Mouse (Mus musculus): ENCODE data around the gene Cables2. TPM values are rescaled to one million over a fixed set of nuclear protein-coding genes. Genes with fewer than 3 reads are reported as not detected.

Gene Cables2
- 9.6 and 10.4 TPM in 2 replicates for polyA plus RNA-seq (2016; fragmentation: Nextera tagmentation; extraction: Ambion mirVana)

GRCm38 (mm10) chr2:180273394-180274244 is at the start of gene Cables2:
TSS of gene Cables2 (minus strand) at chr2:180273496.
- peak within 1 kb of the TSS; percentile 99 for H3K4me2 ChIP-seq
- H3K27ac ChIP-seq: peak within 1 kb of the TSS; percentile 79
- WGBS (ENCODE audit: insufficient replicate concordance): 4% methylated on average over 68 of the region's 68 CpGs
- peak within 1 kb of the TSS; percentile 82 for H3K4me3 ChIP-seq
- no peaks in the 10 kb centered on the region for H3K9me3 ChIP-seq (replicated peaks)
- peak within 1 kb of the TSS; percentile 96 for H3K9ac ChIP-seq
- H3K4me1 ChIP-seq: peaks cover 67% of the 10 kb centered on the region
- peaks cover 30% of the 10 kb centered on the region for H3K36me3 ChIP-seq
- ATAC-seq: peak; percentile 95
- H3K27me3 ChIP-seq (replicated peaks): peaks cover 14% of the 10 kb centered on the region

- Histone ChIP-seq H3K4me2 (no peak overlapping the region), H3K36me3 (peaks cover 4% of the 10 kb centered on the region; the same call in 1 of the 2 replicates), H3K4me1 (no peaks in the 10 kb centered on the region), H3K4me3 (no peak overlapping the region), H3K27ac (no peak overlapping the region), H3K27me3 (replicated peaks) (peaks cover 3% of the 10 kb centered on the region; the same call in 1 of the 2 replicates), H3K9ac (no peak overlapping the region), H3K9me3 (replicated peaks) (no peaks in the 10 kb centered on the region)
- 43% methylated on average over 14 of the region's 14 CpGs for WGBS (ENCODE audit: insufficient replicate concordance)
- peak; percentile 59 for ATAC-seq
Measured at GRCm38 (mm10) chr2:180322674-180323355, 49.5 kb upstream of the Cables2 start.

- ATAC-seq: peak; percentile 36; the same call in 1 of the 2 replicates
- H3K9ac ChIP-seq: no peak overlapping the region
- 59% methylated on average over 4 of the region's 4 CpGs for WGBS (ENCODE audit: insufficient replicate concordance)
Measured at GRCm38 (mm10) chr2:180320216-180320615, 46.9 kb upstream of the Cables2 start.

GRCm38 (mm10) chr2:180317591-180317990 is 44.3 kb upstream of the Cables2 start:
- no peaks in the 10 kb centered on the region for H3K9me3 ChIP-seq (replicated peaks)
- H3K4me2 ChIP-seq: no peak overlapping the region
- H3K4me3 ChIP-seq: no peak overlapping the region
- H3K9ac ChIP-seq: no peak overlapping the region
- 0 out of 2 replicates have a peak, but pooled peaks cover 6% of the 10 kb centered on the region for H3K27me3 ChIP-seq (replicated peaks)
- 80% methylated on average over 7 of the region's 7 CpGs for WGBS (ENCODE audit: insufficient replicate concordance)
- no peak overlapping the region for H3K27ac ChIP-seq
- no peaks in the 10 kb centered on the region for H3K4me1 ChIP-seq
- H3K36me3 ChIP-seq: no peaks in the 10 kb centered on the region
- ATAC-seq: no peak

More at GRCm38 (mm10) chr2:180320216-180320615, 46.9 kb upstream of the Cables2 start:
- Histone ChIP-seq H3K4me2 (no peak overlapping the region), H3K4me1 (no peaks in the 10 kb centered on the region), H3K4me3 (no peak overlapping the region), H3K27ac (no peak overlapping the region), H3K36me3 (no peaks in the 10 kb centered on the region), H3K27me3 (replicated peaks) (0 out of 2 replicates have a peak, but pooled peaks cover 6% of the 10 kb centered on the region), H3K9me3 (replicated peaks) (no peaks in the 10 kb centered on the region)

DNA sequence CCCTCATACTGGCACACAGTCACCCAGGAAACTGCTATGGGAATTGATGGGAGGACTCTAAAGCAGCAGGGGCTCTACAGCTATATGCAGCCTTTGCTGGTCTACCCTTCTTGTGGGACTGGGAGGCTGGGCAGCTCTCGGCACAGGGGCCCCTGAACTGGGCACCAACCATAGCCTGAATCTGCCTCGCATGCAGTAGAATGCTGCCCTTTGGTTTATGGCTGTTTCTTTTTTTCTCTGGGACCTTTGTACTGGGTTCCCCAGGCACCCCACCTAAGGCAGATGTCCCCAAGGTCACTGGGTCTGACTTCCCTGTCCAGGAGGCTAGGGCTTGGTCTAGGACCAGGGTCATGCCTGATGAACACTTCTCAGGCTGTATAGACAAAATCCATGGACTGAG is 41.0 kb upstream of the Cables2 start:
- no peak overlapping the region for H3K4me2 ChIP-seq
- 0 out of 2 replicates have a peak, but pooled peaks cover 6% of the 10 kb centered on the region for H3K27me3 ChIP-seq (replicated peaks)
- no peak overlapping the region for H3K4me3 ChIP-seq
- H3K27ac ChIP-seq: no peak overlapping the region
- no peaks in the 10 kb centered on the region for H3K4me1 ChIP-seq
- ATAC-seq: no peak
- no peaks in the 10 kb centered on the region for H3K36me3 ChIP-seq
- H3K9ac ChIP-seq: no peak overlapping the region
- WGBS (ENCODE audit: insufficient replicate concordance): 55% methylated on average over 2 of the region's 2 CpGs
- no peaks in the 10 kb centered on the region for H3K9me3 ChIP-seq (replicated peaks)

- H3K27me3 ChIP-seq (replicated peaks): 0 out of 2 replicates have a peak, but pooled peaks cover 12% of the 10 kb centered on the region
- H3K9ac ChIP-seq: no peak overlapping the region
- no peak overlapping the region for H3K4me3 ChIP-seq
- no peaks in the 10 kb centered on the region for H3K9me3 ChIP-seq (replicated peaks)
- no peak overlapping the region for H3K4me2 ChIP-seq
- 44% methylated on average over 4 of the region's 4 CpGs for WGBS (ENCODE audit: insufficient replicate concordance)
- H3K4me1 ChIP-seq: no peaks in the 10 kb centered on the region
- no peak overlapping the region for H3K27ac ChIP-seq
- ATAC-seq: no peak
- H3K36me3 ChIP-seq: no peaks in the 10 kb centered on the region
Measured at GRCm38 (mm10) chr2:180311147-180311546, 37.9 kb upstream of the Cables2 start.

DNA sequence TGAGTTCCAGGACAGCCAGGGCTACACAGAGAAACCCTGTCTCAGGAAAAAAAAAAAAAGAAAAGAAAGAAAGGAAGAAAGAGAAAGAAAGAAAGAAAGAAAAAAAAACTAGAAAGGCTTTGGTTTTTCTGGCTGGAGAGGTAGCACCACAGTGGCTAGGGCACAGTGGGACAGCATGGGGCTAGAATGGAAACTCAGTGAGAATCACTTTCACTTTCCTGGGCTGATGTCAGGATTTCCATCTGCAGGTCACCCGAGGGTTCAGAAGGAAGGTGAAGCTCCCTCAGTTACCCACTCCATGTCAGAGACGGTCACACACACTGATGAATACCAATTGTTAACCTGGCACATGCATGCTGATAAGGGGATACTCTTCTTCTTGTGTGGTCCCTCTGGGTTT is 34.4 kb upstream of the Cables2 start:
- WGBS (ENCODE audit: insufficient replicate concordance): 32% methylated on average over 2 of the region's 2 CpGs
- ATAC-seq: no peak
- H3K4me3 ChIP-seq: no peak overlapping the region
- H3K4me2 ChIP-seq: no peak overlapping the region
- H3K27me3 ChIP-seq (replicated peaks): 0 out of 2 replicates have a peak, but pooled peaks cover 16% of the 10 kb centered on the region
- H3K36me3 ChIP-seq: no peaks in the 10 kb centered on the region
- no peak overlapping the region for H3K9ac ChIP-seq
- no peaks in the 10 kb centered on the region for H3K4me1 ChIP-seq
- no peaks in the 10 kb centered on the region for H3K9me3 ChIP-seq (replicated peaks)
- H3K27ac ChIP-seq: no peak overlapping the region

- no peak overlapping the region for H3K9ac ChIP-seq
- no peak for ATAC-seq
- H3K9me3 ChIP-seq (replicated peaks): no peaks in the 10 kb centered on the region
- H3K4me2 ChIP-seq: no peak overlapping the region
- H3K36me3 ChIP-seq: no peaks in the 10 kb centered on the region
- no peak overlapping the region for H3K27ac ChIP-seq
- WGBS (ENCODE audit: insufficient replicate concordance): 65% methylated on average over 8 of the region's 8 CpGs
- H3K4me3 ChIP-seq: no peak overlapping the region
- no peaks in the 10 kb centered on the region for H3K4me1 ChIP-seq
- H3K27me3 ChIP-seq (replicated peaks): 0 out of 2 replicates have a peak, but pooled peaks cover 16% of the 10 kb centered on the region
Measured at GRCm38 (mm10) chr2:180306423-180307168, 33.3 kb upstream of the Cables2 start.

DNA sequence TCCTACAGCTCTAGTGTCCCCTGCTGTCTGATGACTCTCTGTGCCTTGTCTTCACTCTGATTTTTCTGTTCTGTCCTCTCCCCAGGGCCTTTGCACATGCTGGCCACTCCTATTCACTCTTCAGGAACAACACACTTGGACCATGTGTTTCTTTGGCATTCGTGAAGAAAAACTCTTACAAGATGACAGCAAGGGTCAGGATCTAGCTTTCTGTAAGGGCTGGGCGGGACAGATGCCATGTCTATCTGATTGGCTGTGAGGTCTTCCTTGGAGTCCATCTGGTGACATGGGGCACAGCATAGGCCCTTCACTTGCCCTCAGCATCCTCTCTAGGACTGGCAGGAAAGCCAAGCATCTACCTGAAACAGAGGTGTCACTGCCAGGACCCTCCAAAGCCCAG is 32.7 kb upstream of the Cables2 start:
- 42% methylated on average over 2 of the region's 2 CpGs for WGBS (ENCODE audit: insufficient replicate concordance)
- Histone ChIP-seq H3K27ac (no peak overlapping the region), H3K9ac (no peak overlapping the region), H3K4me2 (no peak overlapping the region), H3K9me3 (replicated peaks) (no peaks in the 10 kb centered on the region), H3K4me3 (no peak overlapping the region), H3K4me1 (peaks cover 5% of the 10 kb centered on the region), H3K27me3 (replicated peaks) (0 out of 2 replicates have a peak, but pooled peaks cover 16% of the 10 kb centered on the region), H3K36me3 (no peaks in the 10 kb centered on the region)
- ATAC-seq: no peak

DNA sequence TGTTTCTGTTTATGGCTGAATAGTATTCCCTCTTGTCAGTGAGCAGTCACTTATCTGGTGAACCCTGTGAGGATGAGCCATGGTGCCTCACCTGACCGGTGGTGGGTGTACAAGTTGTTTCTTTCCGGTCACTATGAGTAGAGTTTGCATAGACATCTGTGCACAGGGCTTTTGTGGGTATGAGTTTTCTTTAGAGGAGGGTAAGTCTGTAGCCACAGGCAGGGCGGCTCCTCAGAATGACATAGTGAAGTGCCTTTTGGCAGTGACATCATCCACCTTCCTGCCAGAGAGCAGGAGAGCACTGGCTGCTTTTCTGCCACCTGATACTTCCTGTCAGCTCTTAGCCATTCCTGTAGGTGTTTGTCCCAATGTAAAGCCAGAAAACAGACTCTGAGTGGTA is 32.2 kb upstream of the Cables2 start:
- Histone ChIP-seq H3K9ac (no peak overlapping the region), H3K4me1 (peaks cover 11% of the 10 kb centered on the region), H3K4me2 (no peak overlapping the region), H3K9me3 (replicated peaks) (no peaks in the 10 kb centered on the region), H3K4me3 (no peak overlapping the region), H3K36me3 (no peaks in the 10 kb centered on the region), H3K27me3 (replicated peaks) (0 out of 2 replicates have a peak, but pooled peaks cover 17% of the 10 kb centered on the region), H3K27ac (no peak overlapping the region)
- 51% methylated on average over 3 of the region's 3 CpGs for WGBS (ENCODE audit: insufficient replicate concordance)
- ATAC-seq: no peak

- no peak overlapping the region for H3K9ac ChIP-seq
- H3K27ac ChIP-seq: no peak overlapping the region
- WGBS (ENCODE audit: insufficient replicate concordance): 41% methylated on average over 4 of the region's 4 CpGs
- H3K9me3 ChIP-seq (replicated peaks): no peaks in the 10 kb centered on the region
- H3K4me1 ChIP-seq: peaks cover 18% of the 10 kb centered on the region
- ATAC-seq: no peak
- H3K27me3 ChIP-seq (replicated peaks): 0 out of 2 replicates have a peak, but pooled peaks cover 19% of the 10 kb centered on the region
- no peak overlapping the region for H3K4me2 ChIP-seq
- no peak overlapping the region for H3K4me3 ChIP-seq
- H3K36me3 ChIP-seq: no peaks in the 10 kb centered on the region
Measured at GRCm38 (mm10) chr2:180304554-180304953, 31.3 kb upstream of the Cables2 start.
